Mouse (Mus musculus) ES-Bruce4 (cell line): ENCODE measurements around the gene Ism1. TPM values are rescaled to one million over a fixed set of nuclear protein-coding genes. Genes with fewer than 3 reads are reported as not detected.

Experiments used
- H3K27ac ChIP-seq: 2 replicates; pipeline ENCODE4 v1.5.1; 2012; ENCODE audit warnings: low read length, inconsistent platforms; ENCODE audit not compliant: insufficient read depth
- H3K27me3 ChIP-seq: 2 replicates; pipeline ENCODE4 v1.6.1; 2012; ENCODE audit warnings: mild to moderate bottlenecking, low read length, inconsistent platforms; ENCODE audit not compliant: control insufficient read depth, poor library complexity, insufficient read depth, severe bottlenecking
- H3K36me3 ChIP-seq: 2 replicates; pipeline ENCODE4 v1.6.1; 2012; ENCODE audit warnings: inconsistent platforms, mild to moderate bottlenecking, low read length, moderate library complexity; ENCODE audit not compliant: control insufficient read depth, poor library complexity, insufficient read depth, severe bottlenecking
- H3K4me1 ChIP-seq: one replicate; pipeline ENCODE4 v1.8.1; 2011; ENCODE audit warnings: low read length; ENCODE audit not compliant: control insufficient read depth, insufficient read depth
- H3K4me3 ChIP-seq: 2 replicates; pipeline ENCODE4 v1.5.1; 2011; ENCODE audit warnings: low read depth, mild to moderate bottlenecking, low read length
- H3K9ac ChIP-seq: 2 replicates; pipeline ENCODE4 v1.6.1; 2012; ENCODE audit warnings: low read depth, mild to moderate bottlenecking, inconsistent platforms; ENCODE audit not compliant: poor library complexity, severe bottlenecking
- H3K9me3 ChIP-seq: replicated peaks from 2 replicates; pipeline ENCODE4 v1.6.1; 2012; ENCODE audit warnings: mild to moderate bottlenecking, low read length, inconsistent platforms; ENCODE audit not compliant: control insufficient read depth, poor library complexity, insufficient read depth, severe bottlenecking
- CTCF ChIP-seq: IDR thresholded peaks from one replicate; pipeline ENCODE4 v1.8.1; 2011; ENCODE audit warnings: low read depth, low read length
- EP300 ChIP-seq: IDR thresholded peaks from 2 replicates; pipeline ENCODE4 v1.6.1; 2011; ENCODE audit warnings: low read depth, low read length; ENCODE audit not compliant: insufficient read depth
- POLR2A ChIP-seq: IDR thresholded peaks from one replicate; pipeline ENCODE4 v1.8.1; 2011; ENCODE audit warnings: low read length; ENCODE audit not compliant: insufficient read depth
- polyA plus RNA-seq: library from polyadenylated mRNA; stranded (reverse); fragments of >200 nt; gene quantifications from 2 replicates; pipeline ENCODE4 v1.2.4, GENCODE M21; 2011; ENCODE audit warnings: low read depth; ENCODE audit not compliant: missing spikeins, insufficient read depth, insufficient read length

Gene Ism1
- polyA plus RNA-seq, 1 experiment, result not detected

DNA sequence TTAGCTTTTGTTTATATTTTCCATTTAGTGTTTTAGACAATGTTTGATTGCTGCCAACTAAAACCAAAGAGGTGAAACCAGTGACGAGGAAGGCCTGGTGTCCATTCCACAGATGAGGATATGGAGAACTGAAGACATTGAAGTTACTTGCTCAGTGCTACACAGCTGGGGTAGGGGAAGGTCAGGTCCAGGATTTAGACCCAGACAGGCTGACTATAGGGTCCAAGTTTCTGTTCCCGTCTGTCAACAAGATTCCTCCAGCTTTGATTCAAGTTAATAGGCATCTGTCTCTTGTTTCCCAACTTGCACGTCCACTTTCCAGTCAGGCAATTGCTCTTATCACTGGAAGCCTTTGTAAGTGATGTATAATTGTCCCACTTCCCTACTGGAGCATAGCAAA lies 4.6 kb downstream of the Ism1 start:
- H3K9ac ChIP-seq, result no peak overlapping the region
- H3K27ac ChIP-seq, result no peak overlapping the region
- H3K27me3 ChIP-seq, result peaks cover 2% of the 10 kb centered on the region
- no peaks in the 10 kb centered on the region for H3K9me3 ChIP-seq
- no peak for TF ChIP-seq CTCF
- no peak for TF ChIP-seq EP300
- TF ChIP-seq POLR2A, result no peak
- H3K4me1 ChIP-seq, result no peaks in the 10 kb centered on the region
- H3K4me3 ChIP-seq, result no peak overlapping the region
- H3K36me3 ChIP-seq, result no peaks in the 10 kb centered on the region

DNA sequence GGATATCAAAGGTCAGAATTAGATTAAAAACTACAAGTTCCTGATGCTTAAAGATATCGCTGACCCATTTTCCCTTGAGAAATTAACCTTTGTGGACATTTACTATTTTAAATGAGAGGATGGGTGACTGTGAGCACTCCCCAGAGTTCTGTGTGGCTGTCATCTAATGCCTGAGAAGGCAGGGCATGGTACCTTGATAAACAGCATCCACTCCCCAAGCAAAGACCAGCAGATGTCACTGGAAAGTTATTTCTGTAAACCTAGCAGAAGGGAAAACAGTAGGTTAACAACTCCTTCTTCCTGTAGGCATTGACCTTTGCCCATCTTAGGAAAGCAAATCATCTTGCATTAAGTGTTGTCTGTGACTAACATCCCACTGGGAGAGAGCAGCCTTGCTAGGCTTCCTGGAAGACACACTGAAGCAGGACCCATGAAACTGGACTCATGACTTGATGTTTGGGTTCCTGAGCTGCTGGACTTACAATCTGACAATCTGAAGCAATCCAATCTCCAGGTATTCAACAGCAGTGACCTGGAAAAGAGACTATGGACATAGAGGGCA lies 11.5 kb downstream of the Ism1 start:
- no peak for TF ChIP-seq CTCF
- TF ChIP-seq EP300, result no peak
- TF ChIP-seq POLR2A, result no peak

DNA sequence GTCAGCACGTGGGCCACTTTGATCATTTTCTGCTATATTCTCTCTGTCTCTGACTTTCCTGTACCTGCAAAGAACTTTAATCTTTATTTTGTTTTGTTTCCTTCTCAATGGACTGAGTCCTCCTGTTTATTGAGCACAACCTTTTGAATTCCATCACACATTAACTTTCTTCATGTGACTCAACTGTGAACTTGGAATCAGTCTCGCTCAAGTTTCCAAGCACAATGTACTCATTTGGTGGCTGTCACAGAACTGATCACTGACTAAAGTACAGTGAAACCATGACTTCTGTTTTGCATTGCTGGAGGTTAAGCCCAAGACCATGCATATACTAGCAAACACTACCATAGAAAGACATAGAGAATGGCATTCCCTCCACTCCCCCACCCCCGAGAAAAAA lies 15.5 kb downstream of the Ism1 start:
- no peaks in the 10 kb centered on the region for H3K4me1 ChIP-seq
- H3K27me3 ChIP-seq, result no peaks in the 10 kb centered on the region
- TF ChIP-seq EP300 (no peak), CTCF (no peak)
- H3K36me3 ChIP-seq, result no peaks in the 10 kb centered on the region
- H3K9ac ChIP-seq, result no peak overlapping the region
- no peaks in the 10 kb centered on the region for H3K9me3 ChIP-seq
- H3K4me3 ChIP-seq, result no peak overlapping the region
- H3K27ac ChIP-seq, result no peak overlapping the region

More for the DNA sequence above, 11.5 kb downstream of the Ism1 start:
- Histone ChIP-seq H3K9me3 (no peaks in the 10 kb centered on the region), H3K36me3 (no peaks in the 10 kb centered on the region), H3K9ac (no peak overlapping the region), H3K27me3 (no peaks in the 10 kb centered on the region), H3K4me3 (no peak overlapping the region), H3K4me1 (no peaks in the 10 kb centered on the region), H3K27ac (no peak overlapping the region)

DNA sequence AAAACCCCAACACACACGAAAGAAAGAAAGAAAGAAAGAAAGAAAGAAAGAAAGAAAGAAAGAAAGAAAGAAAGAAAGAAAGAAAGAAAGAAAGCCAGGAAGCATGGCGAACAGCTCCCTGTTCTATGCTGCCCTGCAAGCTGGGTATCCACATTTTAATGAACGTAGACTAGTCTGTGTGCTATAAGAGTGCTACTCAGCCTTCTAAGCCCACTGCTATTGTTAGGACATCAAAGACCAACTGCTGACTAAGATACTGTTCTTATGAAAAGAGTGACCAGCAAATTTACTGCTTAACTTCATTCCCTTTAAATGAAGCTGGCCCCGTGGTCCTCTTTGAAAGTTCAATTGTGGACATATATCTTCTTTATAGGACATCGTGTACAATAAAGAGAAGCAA lies 16.7 kb downstream of the Ism1 start:
- Histone ChIP-seq H3K27ac (no peak overlapping the region), H3K4me1 (no peaks in the 10 kb centered on the region), H3K9me3 (no peaks in the 10 kb centered on the region), H3K27me3 (no peaks in the 10 kb centered on the region), H3K4me3 (no peak overlapping the region), H3K9ac (no peak overlapping the region), H3K36me3 (no peaks in the 10 kb centered on the region)
- TF ChIP-seq EP300, result no peak
- TF ChIP-seq CTCF, result no peak
- no peak for TF ChIP-seq POLR2A

DNA sequence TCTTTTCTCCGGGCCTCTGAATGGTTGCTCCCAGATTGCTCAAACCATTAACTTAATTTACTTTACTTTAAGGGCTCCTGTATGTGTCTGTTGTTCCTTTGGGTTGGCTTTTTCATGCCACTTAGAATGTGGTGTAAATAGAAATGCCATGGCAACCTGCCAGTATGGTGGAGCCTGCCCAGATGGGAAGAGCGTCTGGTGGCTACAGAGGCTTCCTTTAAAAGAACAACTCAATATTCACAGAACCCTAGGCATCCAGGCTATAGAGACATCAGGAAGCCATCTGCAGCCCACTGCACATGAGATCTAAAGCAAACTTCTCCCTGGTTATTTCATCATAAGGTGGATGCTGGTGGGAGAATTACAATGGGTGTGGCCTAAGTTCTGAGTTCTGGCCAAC lies 18.6 kb downstream of the Ism1 start:
- Histone ChIP-seq H3K36me3 (no peaks in the 10 kb centered on the region), H3K9me3 (peaks cover 4% of the 10 kb centered on the region; the same call in 1 of the 2 replicates), H3K9ac (no peak overlapping the region), H3K4me1 (no peaks in the 10 kb centered on the region), H3K27me3 (no peaks in the 10 kb centered on the region), H3K27ac (no peak overlapping the region), H3K4me3 (no peak overlapping the region)
- no peak for TF ChIP-seq POLR2A
- no peak for TF ChIP-seq CTCF
- TF ChIP-seq EP300, result no peak

DNA sequence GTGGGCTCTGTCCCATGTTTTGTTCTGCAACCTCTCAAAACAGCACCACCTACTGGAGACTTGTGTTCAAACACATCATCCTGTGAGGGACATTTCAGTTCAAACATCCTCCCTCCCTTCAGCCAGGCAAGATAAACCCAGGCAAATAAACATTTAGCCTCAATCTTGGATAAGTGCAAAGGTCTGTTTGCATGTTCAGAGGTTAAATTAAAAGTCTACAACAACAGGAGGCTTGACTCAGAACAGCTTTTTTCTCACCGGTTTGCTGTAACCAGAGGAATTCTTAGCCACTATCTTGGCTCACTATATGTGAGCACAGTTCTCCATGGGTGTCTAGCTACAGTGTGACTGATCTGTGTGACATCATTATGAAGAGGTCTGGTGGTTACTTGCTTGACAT lies 22.6 kb downstream of the Ism1 start:
- H3K4me1 ChIP-seq, result no peaks in the 10 kb centered on the region
- no peaks in the 10 kb centered on the region for H3K27me3 ChIP-seq
- H3K36me3 ChIP-seq, result no peaks in the 10 kb centered on the region
- no peak overlapping the region for H3K9ac ChIP-seq
- TF ChIP-seq POLR2A, result no peak
- TF ChIP-seq CTCF, result no peak
- no peak for TF ChIP-seq EP300
- H3K27ac ChIP-seq, result no peak overlapping the region
- H3K9me3 ChIP-seq, result peaks cover 4% of the 10 kb centered on the region; the same call in 1 of the 2 replicates
- H3K4me3 ChIP-seq, result no peak overlapping the region
